Mouse (Mus musculus) myocyte (in vitro differentiated cells): ENCODE results near the gene Angptl8.

Experiments
- POLR2A ChIP-seq: IDR thresholded peaks from one replicate; pipeline ENCODE4 v1.6.1; 2011; ENCODE audit warnings: low read depth, mild to moderate bottlenecking, control low read depth, moderate library complexity; ENCODE audit not compliant: insufficient read length
- SRF ChIP-seq: IDR thresholded peaks from one replicate; pipeline ENCODE4 v1.6.1; 2011; ENCODE audit warnings: low read depth; ENCODE audit not compliant: control insufficient read depth, insufficient read length
- TCF12 ChIP-seq: IDR thresholded peaks from one replicate; pipeline ENCODE4 v1.6.1; 2011; ENCODE audit warnings: mild to moderate bottlenecking, control low read depth; ENCODE audit not compliant: poor library complexity, insufficient read depth, severe bottlenecking

GRCm38 (mm10) chr9:21816716-21817305, 18.5 kb upstream of the Angptl8 start:
- no peak for TF ChIP-seq TCF12
- no peak for TF ChIP-seq POLR2A
- TF ChIP-seq SRF: no peak
